Mouse (Mus musculus) adrenal gland, adult (tissue): Measurements from ENCODE around the gene Fam221b.
A peak's percentile ranks its signal among the peaks of the same experiment; 100 is the strongest.

Experiments used
- DNase-seq, 2 experiments: peaks; one replicate each; pipeline ENCODE4 v3.0.0; 2022 to 2023; ENCODE audit warnings: low spot score in 1 of 2; ENCODE audit not compliant: inconsistent age in 2 of 2

The Fam221b gene

GRCm38 (mm10) chr4:43666412-43666811 lies 2.5 kb downstream of the Fam221b start:
- DNase-seq, result peak in 1 of 2 experiments; percentile 67

- DNase-seq, result no peak
These were observed 11.8 kb downstream of the Fam221b start for GRCm38 (mm10) chr4:43657146-43657545.

- peak; percentile 97 to 98 for DNase-seq
These were observed 12.4 kb downstream of the Fam221b start, which contains the start of gene Hint2 for GRCm38 (mm10) chr4:43656339-43657109. Gene Hint2, minus strand, starts transcription at chr4:43656466.

- DNase-seq, result no peak
These were observed 13.1 kb downstream of the Fam221b start for GRCm38 (mm10) chr4:43655656-43656338.

- DNase-seq, result peak; percentile 43 to 60
These were observed 15.6 kb downstream of the Fam221b start, which contains the start of gene Spag8 for GRCm38 (mm10) chr4:43653161-43654015. Gene Spag8, minus strand, starts transcription at chr4:43653594.

- no peak for DNase-seq
These were observed 16.2 kb downstream of the Fam221b start for GRCm38 (mm10) chr4:43652726-43653125.

- DNase-seq, result no peak
These were observed 19.2 kb downstream of the Fam221b start for GRCm38 (mm10) chr4:43649783-43650182.

- no peak for DNase-seq
These were observed 28.5 kb downstream of the Fam221b start for GRCm38 (mm10) chr4:43640491-43640890.

GRCm38 (mm10) chr4:43640076-43640475 lies 28.9 kb downstream of the Fam221b start:
- peak in 1 of 2 experiments; percentile 1 for DNase-seq

- peak in 1 of 2 experiments; percentile 2 for DNase-seq
These were observed 32.2 kb downstream of the Fam221b start for GRCm38 (mm10) chr4:43636751-43637150.

- DNase-seq, result peak in 1 of 2 experiments; percentile 2
These were observed 34.1 kb downstream of the Fam221b start for GRCm38 (mm10) chr4:43634621-43635374.

GRCm38 (mm10) chr4:43633736-43634135 lies 35.2 kb downstream of the Fam221b start:
- peak; percentile 18 to 50 for DNase-seq

- DNase-seq, result peak in 1 of 2 experiments; percentile 9
These were observed 35.6 kb downstream of the Fam221b start for GRCm38 (mm10) chr4:43633296-43633695.

GRCm38 (mm10) chr4:43631956-43632920 lies 36.7 kb downstream of the Fam221b start:
- DNase-seq, result peak; percentile 36

GRCm38 (mm10) chr4:43631046-43631955 lies 37.6 kb downstream of the Fam221b start, which contains the start of gene Npr2:
Gene Npr2, plus strand, starts transcription at chr4:43631935.
- peak; percentile 65 to 88 for DNase-seq

- no peak for DNase-seq
These were observed 38.3 kb downstream of the Fam221b start for GRCm38 (mm10) chr4:43630671-43631045.

- DNase-seq, result peak; percentile 81 to 95
These were observed 38.8 kb downstream of the Fam221b start for GRCm38 (mm10) chr4:43630030-43630581.
